Mouse (Mus musculus): ENCODE results near the gene Npas3.

Npas3 gene

GRCm38 (mm10) chr12:53695324-53695723 is 446.8 kb downstream of the Npas3 start:
- no peak for DNase-seq (ENCODE audit: low spot score in 2 of 2)

- no peak for DNase-seq (ENCODE audit: low spot score in 2 of 2)
Observed at GRCm38 (mm10) chr12:53697645-53698044, 449.2 kb downstream of the Npas3 start.

GRCm38 (mm10) chr12:53698483-53699227 is 450.2 kb downstream of the Npas3 start:
- no peak for DNase-seq (ENCODE audit: low spot score in 2 of 2)

GRCm38 (mm10) chr12:53719896-53720295 is 471.4 kb downstream of the Npas3 start:
- DNase-seq (ENCODE audit: low spot score in 2 of 2), result peak in 1 of 2 experiments; percentile 28

GRCm38 (mm10) chr12:53722156-53722555 is 473.7 kb downstream of the Npas3 start:
- peak in 1 of 2 experiments; percentile 18 for DNase-seq (ENCODE audit: low spot score in 2 of 2)

- DNase-seq (ENCODE audit: low spot score in 2 of 2), result no peak
Observed at GRCm38 (mm10) chr12:53722718-53723698, 474.5 kb downstream of the Npas3 start.

GRCm38 (mm10) chr12:53729275-53729674 is 480.8 kb downstream of the Npas3 start:
- DNase-seq (ENCODE audit: low spot score in 2 of 2), result no peak

- no peak for DNase-seq (ENCODE audit: low spot score in 2 of 2)
Observed at GRCm38 (mm10) chr12:53738549-53739292, 490.2 kb downstream of the Npas3 start.

GRCm38 (mm10) chr12:53746653-53747052 is 498.2 kb downstream of the Npas3 start:
- DNase-seq (ENCODE audit: low spot score in 2 of 2), result no peak

GRCm38 (mm10) chr12:53749375-53749774 is 500.9 kb downstream of the Npas3 start:
- no peak for DNase-seq (ENCODE audit: low spot score in 2 of 2)

- no peak for DNase-seq (ENCODE audit: low spot score in 2 of 2)
Observed at GRCm38 (mm10) chr12:53752281-53753072, 504.0 kb downstream of the Npas3 start.

- DNase-seq (ENCODE audit: low spot score in 2 of 2), result no peak
Observed at GRCm38 (mm10) chr12:53753368-53753937, 505.0 kb downstream of the Npas3 start.

- DNase-seq (ENCODE audit: low spot score in 2 of 2), result no peak
Observed at GRCm38 (mm10) chr12:53754236-53754635, 505.8 kb downstream of the Npas3 start.

GRCm38 (mm10) chr12:53757631-53758030 is 509.2 kb downstream of the Npas3 start:
- no peak for DNase-seq (ENCODE audit: low spot score in 2 of 2)

GRCm38 (mm10) chr12:53758356-53758755 is 509.9 kb downstream of the Npas3 start:
- no peak for DNase-seq (ENCODE audit: low spot score in 2 of 2)

- no peak for DNase-seq (ENCODE audit: low spot score in 2 of 2)
Observed at GRCm38 (mm10) chr12:53764143-53764542, 515.7 kb downstream of the Npas3 start.

- DNase-seq (ENCODE audit: low spot score in 2 of 2), result no peak
Observed at GRCm38 (mm10) chr12:53768392-53768791, 519.9 kb downstream of the Npas3 start.

- DNase-seq (ENCODE audit: low spot score in 2 of 2), result no peak
Observed at GRCm38 (mm10) chr12:53771394-53771936, 523.0 kb downstream of the Npas3 start.

- no peak for DNase-seq (ENCODE audit: low spot score in 2 of 2)
Observed at GRCm38 (mm10) chr12:53781850-53782552, 533.5 kb downstream of the Npas3 start.

- DNase-seq (ENCODE audit: low spot score in 2 of 2), result no peak
Observed at GRCm38 (mm10) chr12:53789501-53789900, 541.0 kb downstream of the Npas3 start.

All from cerebellum, postnatal 4 days (tissue).